13 mouse cellular contexts compared by ENCODE assay signal in genomic region chr1:91533961-91534723, GRCm38 (mm10). TPM values are rescaled to one million over a fixed set of nuclear protein-coding genes. Genes with fewer than 3 reads are reported as not detected.
DNase-seq lines count a peak whose midpoint lies in the region; ATAC-seq and TF ChIP-seq lines count a peak whose summit lies in the region.
"Had no signal": no experiment of that assay in that cellular context is flagged by ENCODE, and none has a peak within 500 bp of the region (broad histone marks: within the 10 kb centered on the region; RNA-seq: fewer than 3 reads in every experiment).

No protein-coding gene starts in this region.

- H3K9me3 ChIP-seq in heart, embryonic 10.5 days, result no peaks in the 10 kb centered on the region
- no peaks in the 10 kb centered on the region for H3K9me3 ChIP-seq in midbrain, postnatal 0 days (ENCODE audit: low read length)
- H3K9me3 ChIP-seq in midbrain, embryonic 11.5 days (ENCODE audit: control insufficient read depth, low read length), result no peaks in the 10 kb centered on the region
- H3K9me3 ChIP-seq: embryonic facial prominence, embryonic 15.5 days; G1E; heart, embryonic 15.5 days had no signal

- peaks cover 13% of the 10 kb centered on the region for H3K4me1 ChIP-seq in heart, embryonic 10.5 days
- no peaks in the 10 kb centered on the region for H3K4me1 ChIP-seq in midbrain, postnatal 0 days (ENCODE audit: insufficient read depth, low read length)
- no peaks in the 10 kb centered on the region for H3K4me1 ChIP-seq in midbrain, embryonic 11.5 days (ENCODE audit: control insufficient read depth, insufficient read depth, low read length)
- no peaks in the 10 kb centered on the region for H3K4me1 ChIP-seq in embryonic fibroblast, embryonic 13.5 days (ENCODE audit: control insufficient read depth, insufficient read depth, low read length)
- no peaks in the 10 kb centered on the region for H3K4me1 ChIP-seq in spleen, adult 2 months (ENCODE audit: control insufficient read depth, insufficient read depth, insufficient read length)
- H3K4me1 ChIP-seq: embryonic facial prominence, embryonic 15.5 days had no signal

- H3K36me3 ChIP-seq in heart, embryonic 10.5 days, result 0 out of 2 replicates have a peak, but pooled peaks cover 7% of the 10 kb centered on the region
- peaks cover 3% of the 10 kb centered on the region; the same call in 1 of the 2 replicates for H3K36me3 ChIP-seq in midbrain, postnatal 0 days (ENCODE audit: insufficient read depth, low read length)
- H3K36me3 ChIP-seq in midbrain, embryonic 11.5 days (ENCODE audit: control insufficient read depth, insufficient read depth, low read length), result no peaks in the 10 kb centered on the region
- no peaks in the 10 kb centered on the region for H3K36me3 ChIP-seq in spleen, adult 2 months (ENCODE audit: control insufficient read depth, insufficient read depth, low read length)
- H3K36me3 ChIP-seq: heart, embryonic 15.5 days had no signal

- no peak for DNase-seq in heart, embryonic 10.5 days (ENCODE audit: low spot score)
- no peak for DNase-seq in heart, adult 8-10 months (ENCODE audit: low spot score)
- no peak for DNase-seq in midbrain, postnatal 0 days (ENCODE audit: low spot score)
- DNase-seq in midbrain, embryonic 11.5 days (ENCODE audit: low spot score, missing footprints), result no peak
- DNase-seq in spleen, adult 2 months (ENCODE audit: low read depth in 1 of 2, low spot score in 2 of 2), result no peak
- DNase-seq in kidney, postnatal 25 days, result no peak
- no peak for DNase-seq in urinary bladder, postnatal 25 days (ENCODE audit: low spot score)
- DNase-seq: left cerebral cortex, postnatal 4 days; right cerebral cortex, adult 18-20 months had no signal

- ATAC-seq in midbrain, postnatal 0 days (ENCODE audit: low FRiP score), result no peak
- no peak for ATAC-seq in midbrain, embryonic 11.5 days (ENCODE audit: low FRiP score)

- TF ChIP-seq CTCF in midbrain, postnatal 0 days (IDR thresholded peaks at IDR 0.05), result peak; percentile 34
- TF ChIP-seq CTCF in embryonic fibroblast, embryonic 13.5 days (IDR thresholded peaks at IDR 0.05; ENCODE audit: borderline replicate concordance, insufficient read depth, low read length), result peak; percentile 32; the same call in 1 of the 2 replicates
- no peak for TF ChIP-seq CTCF in spleen, adult 2 months (IDR thresholded peaks at IDR 0.05; ENCODE audit: extremely low read depth, insufficient read depth, insufficient read length, insufficient replicate concordance)

- H3K4me3 ChIP-seq in heart, embryonic 10.5 days, result peak overlapping the region; percentile 13; the same call in 1 of the 2 replicates
- no peak overlapping the region for H3K4me3 ChIP-seq in midbrain, postnatal 0 days (ENCODE audit: low read depth, low read length)
- no peak overlapping the region for H3K4me3 ChIP-seq in midbrain, embryonic 11.5 days (ENCODE audit: low read depth, low read length)
- H3K4me3 ChIP-seq in embryonic fibroblast, embryonic 13.5 days (ENCODE audit: insufficient read depth, low read length), result no peak overlapping the region
- no peak overlapping the region for H3K4me3 ChIP-seq in spleen, adult 2 months (ENCODE audit: extremely low read depth, insufficient read depth, insufficient read length)
- H3K4me3 ChIP-seq: embryonic facial prominence, embryonic 15.5 days; heart, embryonic 15.5 days had no signal

- 68% methylated on average over 19 of the region's 19 CpGs for WGBS in heart, embryonic 10.5 days
- 77% methylated on average over 19 of the region's 19 CpGs for WGBS in midbrain, postnatal 0 days
- WGBS in midbrain, embryonic 11.5 days, result 80% methylated on average over 19 of the region's 19 CpGs
- WGBS in spleen, adult 2 months, result 75% methylated on average over 19 of the region's 19 CpGs

- H3K4me2 ChIP-seq in midbrain, postnatal 0 days (ENCODE audit: low read depth, low read length, poor library complexity, severe bottlenecking), result no peak overlapping the region
- H3K4me2 ChIP-seq in midbrain, embryonic 11.5 days, result no peak overlapping the region
- H3K4me2 ChIP-seq: embryonic facial prominence, embryonic 15.5 days; heart, embryonic 15.5 days had no signal

- peaks cover 31% of the 10 kb centered on the region for H3K27me3 ChIP-seq in heart, embryonic 10.5 days (ENCODE audit: insufficient read depth, poor library complexity, severe bottlenecking)
- H3K27me3 ChIP-seq in midbrain, postnatal 0 days (ENCODE audit: insufficient read depth, low read length), result peaks cover 4% of the 10 kb centered on the region; the same call in 1 of the 2 replicates
- H3K27me3 ChIP-seq in midbrain, embryonic 11.5 days (ENCODE audit: control insufficient read depth, insufficient read depth, low read length), result no peaks in the 10 kb centered on the region
- H3K27me3 ChIP-seq in spleen, adult 2 months (ENCODE audit: control insufficient read depth, insufficient read depth, low read length), result no peaks in the 10 kb centered on the region

- H3K27ac ChIP-seq in heart, embryonic 10.5 days, result peak overlapping the region; percentile 75
- H3K27ac ChIP-seq in midbrain, postnatal 0 days (ENCODE audit: low read depth, low read length), result no peak overlapping the region
- H3K27ac ChIP-seq in midbrain, embryonic 11.5 days (ENCODE audit: low read depth, low read length), result no peak overlapping the region
- H3K27ac ChIP-seq in embryonic fibroblast, embryonic 13.5 days (ENCODE audit: insufficient read depth, low read length), result no peak overlapping the region
- peak overlapping the region; percentile 41; the same call in 1 of the 2 replicates for H3K27ac ChIP-seq in spleen, adult 2 months (ENCODE audit: insufficient read depth, low read length)
- H3K27ac ChIP-seq: embryonic facial prominence, embryonic 15.5 days; heart, embryonic 15.5 days had no signal

- no peak overlapping the region for H3K9ac ChIP-seq in midbrain, postnatal 0 days (replicated peaks; ENCODE audit: low read length, poor library complexity, severe bottlenecking)
- no peak overlapping the region for H3K9ac ChIP-seq in midbrain, embryonic 11.5 days (ENCODE audit: low read length)
- H3K9ac ChIP-seq: embryonic facial prominence, embryonic 15.5 days; heart, embryonic 15.5 days had no signal

- no peak for TF ChIP-seq POLR2A in embryonic fibroblast, embryonic 13.5 days (IDR thresholded peaks at IDR 0.05; ENCODE audit: low read depth, low read length)
- no peak for TF ChIP-seq POLR2A in spleen, adult 2 months (IDR thresholded peaks at IDR 0.05; ENCODE audit: low read depth, low read length)

RNA-seq across cellular contexts. Expression of gene Asb1, which starts 6.2 kb away (rescaled TPM):
- polyA plus RNA-seq in heart, embryonic 10.5 days (2016; fragmentation: Nextera tagmentation; extraction: Ambion mirVana), result 9.0 and 11.1 TPM in 2 replicates
- 10 to 100 TPM; 17.3 to 27.2 (median 20.5) TPM for total RNA-seq in heart, adult 8-10 months (2022)
- 29.3 and 32.1 TPM in 2 replicates for total RNA-seq in midbrain, postnatal 0 days (2014; rRNA removed)
- 8.6 and 8.8 TPM in 2 replicates for polyA plus RNA-seq in midbrain, postnatal 0 days (2015; fragmentation: Nextera tagmentation; extraction: Ambion mirVana)
- 9.4 and 9.8 TPM in 2 replicates for polyA plus RNA-seq in midbrain, embryonic 11.5 days (2014; fragmentation: Nextera tagmentation; extraction: Ambion mirVana)
- 8.2 and 9.8 TPM in 2 replicates for polyA plus RNA-seq in embryonic fibroblast, embryonic 13.5 days (2011; ENCODE audit: insufficient read length, low read depth, missing spikeins)
- 9.8 and 15.9 TPM in 2 replicates for polyA plus RNA-seq in spleen, adult 2 months (2012; rRNA removed)

RNA-seq across cellular contexts. Expression of gene Traf3ip1, which starts 39.7 kb away (rescaled TPM):
- polyA plus RNA-seq in heart, embryonic 10.5 days (2016; fragmentation: Nextera tagmentation; extraction: Ambion mirVana), result 6.1 and 7.3 TPM in 2 replicates
- 1 to 10 TPM; 4.2 to 5.4 (median 4.9) TPM for total RNA-seq in heart, adult 8-10 months (2022)
- 17.3 and 18.4 TPM in 2 replicates for total RNA-seq in midbrain, postnatal 0 days (2014; rRNA removed)
- 6.1 and 7.0 TPM in 2 replicates for polyA plus RNA-seq in midbrain, postnatal 0 days (2015; fragmentation: Nextera tagmentation; extraction: Ambion mirVana)
- polyA plus RNA-seq in midbrain, embryonic 11.5 days (2014; fragmentation: Nextera tagmentation; extraction: Ambion mirVana), result 6.0 and 7.3 TPM in 2 replicates
- 8.0 and 8.8 TPM in 2 replicates for polyA plus RNA-seq in embryonic fibroblast, embryonic 13.5 days (2011; ENCODE audit: insufficient read length, low read depth, missing spikeins)
- 3.7 and 3.9 TPM in 2 replicates for polyA plus RNA-seq in spleen, adult 2 months (2012; rRNA removed)

Comparison
In these comparisons a context has a peak if more than half of its experiments do, and no peak if none do; other contexts are left out.
1. H3K27ac ChIP-seq: peak in heart, embryonic 10.5 days (single experiment) and spleen, adult 2 months (single experiment); none in midbrain, postnatal 0 days (single experiment), midbrain, embryonic 11.5 days (single experiment) and embryonic fibroblast, embryonic 13.5 days (single experiment).